Mouse (Mus musculus) 3T3-L1 (cell line): ENCODE data around the gene Midn.
"Not testable (repeated sequence)": the region's sequence is repeated elsewhere in the genome, so short reads cannot be mapped to it uniquely, and the experiment has no call there.

ENCODE experiments used
- DNase-seq: peaks from one replicate; pipeline ENCODE4 v3.0.0-alpha.2; 2015; ENCODE audit warnings: low read depth, low spot score

The Midn gene

GRCm38 (mm10) chr10:80158307-80158986, 10.4 kb downstream of the Midn start:
- peak; percentile 73 for DNase-seq

- DNase-seq = peak; percentile 68
Observed at GRCm38 (mm10) chr10:80159021-80159560, 11.0 kb downstream of the Midn start.

GRCm38 (mm10) chr10:80159561-80160454, 11.7 kb downstream of the Midn start:
- DNase-seq = peak; percentile 97

GRCm38 (mm10) chr10:80160455-80161371, 12.6 kb downstream of the Midn start:
- peak; percentile 93 for DNase-seq

- DNase-seq = peak; percentile 89
Observed at GRCm38 (mm10) chr10:80161522-80162242, 13.6 kb downstream of the Midn start.

GRCm38 (mm10) chr10:80162243-80162608, 14.2 kb downstream of the Midn start:
- no peak for DNase-seq

- no peak for DNase-seq
Observed at GRCm38 (mm10) chr10:80162716-80163299, 14.7 kb downstream of the Midn start.

GRCm38 (mm10) chr10:80163721-80164120, 15.6 kb downstream of the Midn start:
- DNase-seq = peak; percentile 96

- DNase-seq = peak; percentile 79
Observed at GRCm38 (mm10) chr10:80164161-80164997, 16.3 kb downstream of the Midn start.

GRCm38 (mm10) chr10:80164998-80165344, 16.9 kb downstream of the Midn start:
- DNase-seq = peak; percentile 98

- DNase-seq = peak; percentile 63
Observed at GRCm38 (mm10) chr10:80165392-80166128, 17.5 kb downstream of the Midn start, which contains the start of gene Cirbp. Gene Cirbp (plus strand): TSS chr10:80165985.

- DNase-seq = not testable (repeated sequence)
Observed at GRCm38 (mm10) chr10:80166136-80166535, 18.1 kb downstream of the Midn start.

GRCm38 (mm10) chr10:80167460-80168037, 19.5 kb downstream of the Midn start:
- DNase-seq = peak; percentile 97

- peak; percentile 95 for DNase-seq
Observed at GRCm38 (mm10) chr10:80168038-80168661, 20.1 kb downstream of the Midn start.

GRCm38 (mm10) chr10:80169070-80169469, 21.0 kb downstream of the Midn start:
- no peak for DNase-seq

GRCm38 (mm10) chr10:80169651-80170050, 21.6 kb downstream of the Midn start:
- DNase-seq = no peak

- no peak for DNase-seq
Observed at GRCm38 (mm10) chr10:80170052-80170451, 22.0 kb downstream of the Midn start.

GRCm38 (mm10) chr10:80170601-80171021, 22.5 kb downstream of the Midn start:
- no peak for DNase-seq
